Mouse (Mus musculus) small intestine, adult 2 months (tissue): ENCODE results near the gene Dppa5a. TPM values are rescaled to one million over a fixed set of nuclear protein-coding genes. Genes with fewer than 3 reads are reported as not detected.
A peak's percentile ranks its signal among the peaks of the same experiment; 100 is the strongest.
"Not testable (repeated sequence)": the region's sequence is repeated elsewhere in the genome, so short reads cannot be mapped to it uniquely, and the experiment has no call there.

Experiments
- H3K27ac ChIP-seq: fragments of 200-500 bp; 2 replicates; pipeline ENCODE4 v1.5.1; 2012; ENCODE audit warnings: low read depth, low read length, control low read depth, inconsistent platforms; ENCODE audit not compliant: insufficient read depth
- H3K27me3 ChIP-seq: fragments of 200-500 bp; 2 replicates; pipeline ENCODE4 v1.6.1; 2012; ENCODE audit warnings: mild to moderate bottlenecking, moderate library complexity, low read length, inconsistent platforms; ENCODE audit not compliant: control insufficient read depth, insufficient read depth
- H3K36me3 ChIP-seq: fragments of 200-500 bp; 2 replicates; pipeline ENCODE4 v1.6.1; 2012; ENCODE audit warnings: mild to moderate bottlenecking, low read length, control low read depth, inconsistent platforms; ENCODE audit not compliant: control insufficient read depth, insufficient read depth
- H3K4me1 ChIP-seq: fragments of 200-500 bp; 2 replicates; pipeline ENCODE4 v1.6.1; 2012; ENCODE audit warnings: low read length, inconsistent platforms, mixed read lengths; ENCODE audit not compliant: control insufficient read depth, insufficient read depth, insufficient read length
- H3K4me3 ChIP-seq: fragments of 200-500 bp; 2 replicates; pipeline ENCODE4 v1.5.1; 2012; ENCODE audit warnings: low read depth, mild to moderate bottlenecking, control low read depth, inconsistent platforms, low read length, moderate library complexity
- CTCF ChIP-seq: fragments of 200-500 bp; IDR thresholded peaks from 2 replicates; pipeline ENCODE4 v1.5.1; 2012; ENCODE audit warnings: low read depth, mild to moderate bottlenecking, control low read depth, inconsistent platforms, low read length, moderate library complexity, mixed read lengths; ENCODE audit not compliant: insufficient replicate concordance, insufficient read length; ENCODE audit errors: extremely low read depth
- POLR2A ChIP-seq: fragments of 200-500 bp; IDR thresholded peaks from 2 replicates; pipeline ENCODE4 v1.6.1; 2012; ENCODE audit warnings: low read depth, mild to moderate bottlenecking, control low read depth, inconsistent platforms, low read length, moderate library complexity
- WGBS: fragments of 180-500 bp; shearing (Covaris S2); methylation state at CpG from one replicate; pipeline ENCODE4 v1.1.7; 2018; 5-methylcytosine and 5-hydroxymethylcytosine counted together
- polyA plus RNA-seq: library from polyadenylated mRNA; depleted of rRNA; stranded (reverse); fragments of >200 nt; gene quantifications from 2 replicates; pipeline ENCODE4 v1.2.3, GENCODE M21; 2012; rRNA removed

Dppa5a gene
- polyA plus RNA-seq, 1 experiment, result not detected

- H3K4me1 ChIP-seq, H3K27ac ChIP-seq, H3K27me3 ChIP-seq, H3K4me3 ChIP-seq, H3K36me3 ChIP-seq: not testable (repeated sequence)
- TF ChIP-seq CTCF, result peak; percentile 71; the same call in 1 of the 2 replicates
- 21% methylated on average over 8 of the region's 8 CpGs for WGBS
Measured at GRCm38 (mm10) chr9:78340324-78340723, 27.7 kb downstream of the Dppa5a start.

- not testable (repeated sequence) for H3K4me1 ChIP-seq, H3K36me3 ChIP-seq, H3K27me3 ChIP-seq, H3K27ac ChIP-seq, H3K4me3 ChIP-seq
Measured at GRCm38 (mm10) chr9:78337050-78337449, 30.9 kb downstream of the Dppa5a start.

GRCm38 (mm10) chr9:78327289-78327688 is 40.7 kb downstream of the Dppa5a start, which contains the start of gene Omt2b:
TSS of gene Omt2b (plus strand) at chr9:78327589.
- H3K36me3 ChIP-seq, H3K4me3 ChIP-seq, H3K4me1 ChIP-seq, H3K27me3 ChIP-seq, H3K27ac ChIP-seq: not testable (repeated sequence)
- WGBS, result 85% methylated on average over 1 of the region's 1 CpGs

- H3K36me3 ChIP-seq, result no peaks in the 10 kb centered on the region
- WGBS, result 8% methylated on average over 1 of the region's 1 CpGs
- no peak overlapping the region for H3K4me3 ChIP-seq
- H3K4me1 ChIP-seq, result no peaks in the 10 kb centered on the region
- no peak overlapping the region for H3K27ac ChIP-seq
- no peaks in the 10 kb centered on the region for H3K27me3 ChIP-seq
- TF ChIP-seq CTCF (peak; percentile 35; the same call in 1 of the 2 replicates), POLR2A (no peak)
Measured at GRCm38 (mm10) chr9:78319499-78319898, 48.5 kb downstream of the Dppa5a start.

Other genes with a start within 250 kb of the Dppa5a start
- gene Gsta4, start 185.4 kb downstream of the Dppa5a start, polyA plus RNA-seq, result 6.3 and 66.9 TPM in 2 replicates
- gene Gsta1, start 137.5 kb downstream of the Dppa5a start, polyA plus RNA-seq, result 14.6 and 148 TPM in 2 replicates
- gene Gm3776, start 111.0 kb downstream of the Dppa5a start, polyA plus RNA-seq, result 0.90 and 11.6 TPM in 2 replicates
- 0.17 TPM in 1 of 2 replicates, not detected in the other for gene Gm10639, start 78.3 kb downstream of the Dppa5a start, polyA plus RNA-seq
- not detected in 2 replicates for gene Omt2a, start 53.4 kb downstream of the Dppa5a start, polyA plus RNA-seq
- gene Omt2b, start 40.6 kb downstream of the Dppa5a start, polyA plus RNA-seq, result not detected in 2 replicates
- gene Gsta2, start 12.4 kb downstream of the Dppa5a start, polyA plus RNA-seq, result 0.71 TPM in 1 of 2 replicates, not detected in the other
- gene Ooep, start 10.5 kb upstream of the Dppa5a start, polyA plus RNA-seq, result 0.04 TPM in 1 of 2 replicates, not detected in the other
- not detected in 2 replicates for gene Ddx43, start 27.6 kb upstream of the Dppa5a start, polyA plus RNA-seq
- gene Cgas, start 75.1 kb upstream of the Dppa5a start, polyA plus RNA-seq, result 0.46 and 0.86 TPM in 2 replicates
- 6.1 and 7.3 TPM in 2 replicates for gene Mto1, start 80.0 kb upstream of the Dppa5a start, polyA plus RNA-seq
- gene Gm17324, start 80.6 kb upstream of the Dppa5a start, polyA plus RNA-seq, result not detected in 2 replicates
- 1,017 and 1,625 TPM in 2 replicates for gene Eef1a1, start 121.0 kb upstream of the Dppa5a start, polyA plus RNA-seq
- 2.8 and 14.5 TPM in 2 replicates for gene Slc17a5, start 219.9 kb upstream of the Dppa5a start, polyA plus RNA-seq
- gene Cd109, start 247.4 kb upstream of the Dppa5a start, polyA plus RNA-seq, result 0.08 and 0.25 TPM in 2 replicates